Mouse (Mus musculus) stomach, embryonic 16.5 days (tissue): Measurements from ENCODE around the gene Snx20. TPM values are rescaled to one million over a fixed set of nuclear protein-coding genes. Genes with fewer than 3 reads are reported as not detected.

ENCODE experiments used
- ATAC-seq: fragments of 200-750 bp; cut with Nextera tagmentation; 2 replicates; pipeline ENCODE4 v1.8.0; 2017; ENCODE audit warnings: moderate number of reproducible peaks, moderate TSS enrichment; ENCODE audit not compliant: insufficient read depth, low FRiP score
- H3K27ac ChIP-seq: fragments of 300-500 bp; sonication (generic); 2 replicates; pipeline ENCODE4 v1.5.1; 2014; ENCODE audit warnings: low read length
- H3K27me3 ChIP-seq: fragments of 300-500 bp; sonication (generic); 2 replicates; pipeline ENCODE4 v1.6.1; 2014; ENCODE audit warnings: low read length, control low read depth, mixed read lengths; ENCODE audit not compliant: control insufficient read depth, insufficient read depth
- H3K36me3 ChIP-seq: fragments of 300-500 bp; sonication (generic); 2 replicates; pipeline ENCODE4 v1.6.1; 2014; ENCODE audit warnings: low read length; ENCODE audit not compliant: control insufficient read depth, insufficient read depth
- H3K4me1 ChIP-seq: fragments of 300-500 bp; sonication (generic); 2 replicates; pipeline ENCODE4 v1.6.1; 2014; ENCODE audit warnings: low read length, control low read depth, mixed read lengths; ENCODE audit not compliant: control insufficient read depth, insufficient read depth
- H3K4me2 ChIP-seq: fragments of 300-500 bp; sonication (generic); 2 replicates; pipeline ENCODE4 v1.6.1; 2014; ENCODE audit warnings: low read depth, low read length, mixed read lengths
- H3K4me3 ChIP-seq: fragments of 300-500 bp; sonication (generic); replicated peaks from 2 replicates; pipeline ENCODE4 v1.5.1; 2014; ENCODE audit warnings: mild to moderate bottlenecking, low read length
- H3K9ac ChIP-seq: fragments of 300-500 bp; sonication (generic); 2 replicates; pipeline ENCODE4 v1.6.1; 2014; ENCODE audit warnings: low read length
- H3K9me3 ChIP-seq: fragments of 300-500 bp; sonication (generic); replicated peaks from 2 replicates; pipeline ENCODE4 v1.6.1; 2016; ENCODE audit warnings: low read length, control low read depth; ENCODE audit not compliant: control insufficient read depth
- WGBS: fragments of 180-500 bp; shearing (Covaris S2); extraction: QIAGEN DNeasy Blood & Tissue Kit; methylation state at CpG from one replicate; pipeline ENCODE4 v1.1.7; 2014; 5-methylcytosine and 5-hydroxymethylcytosine counted together
- polyA plus RNA-seq: library from polyadenylated mRNA; unstranded; fragments of >200 nt; fragmentation: Nextera tagmentation; extraction: Ambion mirVana; gene quantifications from 2 replicates; pipeline ENCODE4 v1.2.1, GENCODE M21; 2015

Gene Snx20
- polyA plus RNA-seq, 1 experiment from 2014 or later = 1.9 TPM

DNA sequence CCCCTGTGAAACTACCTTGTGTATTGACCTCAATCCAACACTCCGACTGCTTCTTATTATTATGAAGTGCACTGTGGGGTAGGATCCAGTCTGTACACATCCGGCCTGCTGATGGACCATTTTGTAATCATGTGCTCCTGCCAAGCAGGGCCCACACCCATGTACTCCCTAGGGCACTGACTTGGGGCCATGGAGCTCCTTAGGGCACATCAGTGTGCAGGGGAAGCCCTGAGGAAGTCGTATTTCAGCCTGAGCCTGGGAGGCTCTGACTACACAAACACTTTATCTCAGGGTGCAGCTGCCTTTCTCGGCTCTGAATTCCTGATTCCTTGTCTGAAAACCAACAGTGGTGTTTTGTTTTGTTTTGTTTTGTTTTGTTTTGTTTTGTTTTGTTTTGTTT is 5.7 kb downstream of the Snx20 start:
- peaks cover 9% of the 10 kb centered on the region; the same call in 1 of the 2 replicates for H3K4me1 ChIP-seq
- 78% methylated on average over 4 of the region's 4 CpGs for WGBS
- no peak overlapping the region for H3K4me2 ChIP-seq
- 0 out of 2 replicates have a peak, but pooled peaks cover 10% of the 10 kb centered on the region for H3K27me3 ChIP-seq
- H3K27ac ChIP-seq = no peak overlapping the region
- H3K9me3 ChIP-seq = no peaks in the 10 kb centered on the region
- ATAC-seq = no peak
- no peak overlapping the region for H3K4me3 ChIP-seq
- no peak overlapping the region for H3K9ac ChIP-seq
- no peaks in the 10 kb centered on the region for H3K36me3 ChIP-seq

DNA sequence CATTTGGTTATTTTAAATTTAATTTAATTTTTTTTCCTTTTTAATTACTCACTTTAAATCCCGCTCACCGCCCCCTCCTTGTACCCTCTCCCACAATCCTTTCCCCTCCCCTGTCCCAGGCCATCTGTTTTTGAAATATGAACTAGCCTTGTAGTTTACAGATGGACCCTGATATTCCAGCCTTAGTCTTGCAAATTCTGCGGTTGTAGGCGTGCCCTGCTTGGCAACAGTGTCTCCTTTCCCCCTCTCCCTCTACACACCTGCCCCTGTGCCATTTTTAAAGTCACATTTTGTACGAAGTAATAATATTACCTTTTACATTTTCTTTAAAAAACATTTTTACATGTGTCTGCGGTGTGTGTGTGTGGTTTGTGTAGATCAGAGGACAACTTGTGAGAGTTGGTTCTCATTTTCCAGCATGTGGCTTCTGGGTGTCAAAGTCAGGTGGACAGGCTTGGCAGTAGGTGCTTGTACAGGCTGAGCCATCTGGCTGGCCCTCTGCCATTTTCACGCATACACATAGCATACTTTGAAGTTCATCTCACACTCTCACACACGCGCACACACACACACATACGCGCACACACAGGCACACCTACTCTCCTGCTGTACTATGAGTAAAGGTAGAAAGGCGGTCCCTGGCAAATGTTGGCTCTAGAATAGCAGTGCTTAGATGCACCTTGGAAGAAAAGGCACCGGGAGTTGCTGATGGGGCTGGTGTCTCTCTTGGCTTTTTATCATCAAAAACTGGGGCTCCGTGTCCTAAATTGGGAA is 7.7 kb downstream of the Snx20 start:
- Histone ChIP-seq H3K4me2 (peak overlapping the region; percentile 95), H3K4me1 (peaks cover 9% of the 10 kb centered on the region; the same call in 1 of the 2 replicates), H3K27me3 (0 out of 2 replicates have a peak, but pooled peaks cover 10% of the 10 kb centered on the region), H3K9ac (peak overlapping the region; percentile 83), H3K9me3 (no peaks in the 10 kb centered on the region), H3K27ac (no peak overlapping the region), H3K36me3 (no peaks in the 10 kb centered on the region), H3K4me3 (peak overlapping the region; percentile 58)
- 0 out of 2 replicates have a peak, but pooled peaks have one; percentile 9 for ATAC-seq
- 63% methylated on average over 14 of the region's 14 CpGs for WGBS

DNA sequence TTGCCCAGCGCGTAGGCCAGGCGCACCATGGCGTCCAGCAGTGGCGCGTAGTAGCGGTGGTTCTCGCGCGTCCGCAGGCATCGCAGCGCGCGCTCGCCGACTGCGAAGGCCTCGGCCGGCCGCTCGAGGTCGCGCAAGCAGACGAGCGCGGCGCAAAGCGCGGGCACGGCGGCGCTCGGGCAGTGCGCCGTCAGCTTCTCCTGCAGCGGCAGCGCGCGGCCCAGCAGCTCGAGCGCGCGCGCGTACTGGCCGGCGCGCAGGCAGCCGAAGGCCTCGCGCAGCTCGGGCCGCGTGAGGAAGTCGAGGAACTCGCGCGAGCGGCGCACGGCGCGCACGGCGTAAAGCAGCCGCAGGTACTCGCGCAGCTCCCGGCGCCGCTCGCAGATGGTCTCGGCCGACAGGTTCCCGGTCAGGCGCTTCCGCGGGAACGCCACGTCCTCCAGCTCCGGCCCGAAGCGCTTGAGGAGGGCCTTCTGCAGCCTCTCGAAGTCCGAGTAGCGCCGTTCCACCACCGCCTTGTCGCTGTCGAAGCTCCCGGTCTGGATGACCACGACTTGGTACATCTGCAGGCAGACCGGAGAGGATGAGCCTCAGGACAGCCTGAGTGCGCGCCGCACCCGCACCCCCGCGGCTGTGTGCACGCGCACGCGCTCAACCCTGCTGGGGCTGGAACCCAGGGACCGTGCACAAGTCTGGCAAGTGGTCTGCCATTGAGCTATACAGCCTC is 8.5 kb downstream of the Snx20 start:
- peak overlapping the region; percentile 95 for H3K4me2 ChIP-seq
- no peaks in the 10 kb centered on the region for H3K36me3 ChIP-seq
- H3K27ac ChIP-seq = peak overlapping the region; percentile 42; the same call in 1 of the 2 replicates
- peak; percentile 79 for ATAC-seq
- H3K27me3 ChIP-seq = peaks cover 13% of the 10 kb centered on the region; the same call in 1 of the 2 replicates
- under 1% methylated on average over 100 of the region's 105 CpGs for WGBS
- H3K9ac ChIP-seq = peak overlapping the region; percentile 83
- H3K4me1 ChIP-seq = peaks cover 9% of the 10 kb centered on the region; the same call in 1 of the 2 replicates
- peak overlapping the region; percentile 58 for H3K4me3 ChIP-seq
- H3K9me3 ChIP-seq = no peaks in the 10 kb centered on the region

DNA sequence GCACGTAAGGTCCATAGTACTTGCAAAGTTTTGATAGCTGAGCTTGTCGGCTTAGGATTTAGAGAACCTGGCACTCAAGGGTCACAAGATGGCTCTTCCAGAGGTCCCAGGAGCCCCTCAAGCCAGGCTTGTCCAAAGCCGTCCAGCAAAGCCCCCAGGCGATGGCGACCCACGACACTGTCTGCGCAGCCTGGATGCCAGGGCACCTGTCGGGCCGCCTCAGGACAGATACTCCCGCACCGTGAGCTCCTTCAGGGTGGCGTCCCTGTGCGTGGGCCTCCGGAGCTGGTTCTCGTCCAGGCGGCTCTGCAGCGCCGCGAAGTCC is 9.0 kb downstream of the Snx20 start:
- ATAC-seq = no peak
- peak overlapping the region; percentile 83 for H3K9ac ChIP-seq
- WGBS = 13% methylated on average over 19 of the region's 19 CpGs

DNA sequence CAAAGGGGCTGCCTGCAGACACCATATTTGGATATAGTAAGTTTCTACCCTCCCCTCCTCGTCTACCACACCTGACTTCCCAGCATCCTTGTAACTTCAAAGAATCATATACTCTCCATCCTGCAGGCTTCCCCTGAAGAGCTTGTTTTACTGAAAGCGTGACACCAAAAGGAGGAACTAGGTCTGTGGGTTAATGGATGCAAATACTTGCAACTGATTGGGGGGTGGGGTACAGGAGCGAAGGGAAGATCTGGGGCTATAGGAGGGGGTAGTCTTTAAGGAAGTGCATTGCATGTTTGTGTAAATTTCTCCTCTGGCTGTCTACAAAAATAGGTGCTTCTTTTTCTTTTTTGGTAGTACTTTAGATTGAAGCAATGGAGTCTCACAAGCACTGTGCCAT is 9.5 kb downstream of the Snx20 start:
- Histone ChIP-seq H3K4me1 (peaks cover 9% of the 10 kb centered on the region; the same call in 1 of the 2 replicates), H3K27ac (no peak overlapping the region), H3K4me3 (no peak overlapping the region), H3K4me2 (peak overlapping the region; percentile 95; the same call in 1 of the 2 replicates), H3K27me3 (peaks cover 13% of the 10 kb centered on the region; the same call in 1 of the 2 replicates), H3K9ac (no peak overlapping the region), H3K36me3 (no peaks in the 10 kb centered on the region), H3K9me3 (no peaks in the 10 kb centered on the region)
- 47% methylated on average over 3 of the region's 3 CpGs for WGBS
- ATAC-seq = no peak

More for the DNA sequence above, 9.0 kb downstream of the Snx20 start:
- Histone ChIP-seq H3K4me2 (peak overlapping the region; percentile 95), H3K27me3 (peaks cover 13% of the 10 kb centered on the region; the same call in 1 of the 2 replicates), H3K9me3 (no peaks in the 10 kb centered on the region), H3K36me3 (no peaks in the 10 kb centered on the region), H3K4me1 (peaks cover 9% of the 10 kb centered on the region; the same call in 1 of the 2 replicates), H3K27ac (no peak overlapping the region), H3K4me3 (peak overlapping the region; percentile 58)

DNA sequence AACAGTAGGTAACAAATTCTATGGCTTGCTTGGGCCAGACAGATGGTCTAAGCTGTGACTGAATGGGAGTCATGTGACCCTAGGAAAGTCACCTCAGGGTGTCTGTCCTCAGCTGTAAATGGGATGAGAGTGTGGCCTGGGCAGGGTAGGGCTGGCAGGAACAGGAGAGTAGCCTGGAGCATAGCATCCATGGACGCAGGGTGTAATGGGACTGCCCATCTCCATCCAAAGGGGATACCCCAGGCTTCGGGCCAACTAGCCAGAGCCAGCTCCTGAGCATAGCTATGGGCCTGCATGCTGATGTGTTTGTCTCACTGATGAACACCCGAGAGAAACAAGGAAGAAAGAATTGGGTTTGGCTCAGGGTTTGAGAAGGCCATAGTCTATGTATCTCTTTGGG is 11.7 kb downstream of the Snx20 start:
- H3K9me3 ChIP-seq = 0 out of 2 replicates have a peak, but pooled peaks cover 3% of the 10 kb centered on the region
- no peak overlapping the region for H3K9ac ChIP-seq
- H3K36me3 ChIP-seq = no peaks in the 10 kb centered on the region
- no peak for ATAC-seq
- 87% methylated on average over 3 of the region's 3 CpGs for WGBS
- H3K4me2 ChIP-seq = no peak overlapping the region
- peaks cover 9% of the 10 kb centered on the region; the same call in 1 of the 2 replicates for H3K4me1 ChIP-seq
- H3K4me3 ChIP-seq = no peak overlapping the region
- H3K27me3 ChIP-seq = peaks cover 13% of the 10 kb centered on the region; the same call in 1 of the 2 replicates
- H3K27ac ChIP-seq = no peak overlapping the region

DNA sequence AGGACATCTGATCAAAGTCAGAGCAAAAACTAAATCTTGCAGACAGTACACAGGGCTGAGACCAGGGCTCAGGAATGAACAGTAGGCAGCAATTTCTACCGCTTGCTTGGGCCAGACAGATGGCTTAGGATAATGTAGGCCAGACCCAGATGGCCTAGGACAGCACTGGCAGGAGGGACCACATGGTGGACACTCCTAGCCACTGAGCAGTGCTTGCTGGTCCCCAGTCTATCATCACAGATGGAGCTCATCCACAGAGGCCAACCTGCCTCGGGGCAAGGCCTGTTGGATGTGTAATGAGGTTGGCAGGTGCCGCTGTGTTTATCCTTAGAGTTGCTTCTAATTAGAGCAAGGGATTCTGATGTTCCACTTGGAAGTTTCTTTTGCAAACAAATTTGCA is 12.6 kb downstream of the Snx20 start:
- WGBS = 81% methylated on average over 3 of the region's 3 CpGs
- Histone ChIP-seq H3K4me2 (no peak overlapping the region), H3K9me3 (0 out of 2 replicates have a peak, but pooled peaks cover 4% of the 10 kb centered on the region), H3K27ac (no peak overlapping the region), H3K4me3 (no peak overlapping the region), H3K36me3 (no peaks in the 10 kb centered on the region), H3K9ac (no peak overlapping the region), H3K4me1 (peaks cover 9% of the 10 kb centered on the region; the same call in 1 of the 2 replicates), H3K27me3 (peaks cover 8% of the 10 kb centered on the region; the same call in 1 of the 2 replicates)
- ATAC-seq = no peak

DNA sequence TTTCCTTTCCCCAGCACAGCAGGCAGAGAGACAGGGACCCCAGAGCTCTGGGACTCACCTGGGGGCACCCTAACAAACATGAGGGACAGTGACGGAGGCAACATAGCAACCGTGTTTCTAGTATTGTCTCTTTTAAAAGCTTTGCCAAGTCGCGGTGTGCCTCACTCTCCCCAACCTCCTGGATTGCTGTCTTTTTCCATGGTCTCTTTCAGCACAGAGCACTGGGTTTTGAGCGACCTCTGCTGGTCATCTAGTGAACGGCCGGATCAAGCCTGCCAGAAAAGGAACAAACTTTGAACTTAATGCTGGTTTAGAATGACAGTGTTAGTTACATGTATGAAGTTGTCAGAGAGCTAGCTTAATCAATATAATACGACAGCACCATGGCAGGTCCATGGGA is 14.5 kb downstream of the Snx20 start:
- Histone ChIP-seq H3K4me2 (no peak overlapping the region), H3K9me3 (0 out of 2 replicates have a peak, but pooled peaks cover 4% of the 10 kb centered on the region), H3K27ac (no peak overlapping the region), H3K4me3 (no peak overlapping the region), H3K36me3 (no peaks in the 10 kb centered on the region), H3K4me1 (no peaks in the 10 kb centered on the region), H3K9ac (0 out of 2 replicates have a peak overlapping the region, but pooled peaks have one; percentile 22), H3K27me3 (peaks cover 7% of the 10 kb centered on the region; the same call in 1 of the 2 replicates)
- 2% methylated on average over 8 of the region's 8 CpGs for WGBS
- peak; percentile 52; the same call in 1 of the 2 replicates for ATAC-seq
